Mouse (Mus musculus) CH12.LX (cell line): ENCODE measurements around the gene Wdr3. TPM values are rescaled to one million over a fixed set of nuclear protein-coding genes. Genes with fewer than 3 reads are reported as not detected.

Experiments used
- DNase-seq: peaks from one replicate; pipeline ENCODE4 v3.0.0-alpha.2; 2013; ENCODE audit errors: extremely low read depth
- H3K27ac ChIP-seq: 2 replicates; pipeline ENCODE4 v1.5.1; 2012; ENCODE audit warnings: low read depth, mild to moderate bottlenecking, control low read depth, moderate library complexity; ENCODE audit not compliant: insufficient read depth
- H3K27me3 ChIP-seq: replicated peaks from 2 replicates; pipeline ENCODE3; 2012; ENCODE audit warnings: inconsistent platforms
- H3K36me3 ChIP-seq, 2 experiments: replicated peaks in 1 of 2; 2 replicates each; pipeline versions ENCODE3 to v1.6.1; 2012; ENCODE audit warnings: inconsistent platforms in 1 of 2, low read length in 1 of 2, mild to moderate bottlenecking in 1 of 2, mixed read lengths in 1 of 2, moderate library complexity in 1 of 2; ENCODE audit not compliant: control insufficient read depth in 1 of 2, insufficient read depth in 1 of 2
- H3K4me1 ChIP-seq, 2 experiments: 2 replicates each; pipeline ENCODE4 v1.6.1; 2012; ENCODE audit warnings: inconsistent platforms in 1 of 2, moderate library complexity in 1 of 2; ENCODE audit not compliant: insufficient read depth in 2 of 2, control insufficient read depth in 1 of 2
- H3K4me2 ChIP-seq: 2 replicates; pipeline ENCODE4 v1.6.1; 2012; ENCODE audit warnings: low read depth, mild to moderate bottlenecking, control low read depth; ENCODE audit not compliant: poor library complexity, insufficient read depth, severe bottlenecking
- H3K4me3 ChIP-seq, 3 experiments: fragments of 150-350 bp in 1 of 3; sonication (generic) in 1 of 3; replicated peaks in 1 of 3; 2 replicates each; pipeline versions ENCODE3 to v1.5.1; 2011 to 2012; ENCODE audit warnings: low read depth in 2 of 3, low read length in 2 of 3, mild to moderate bottlenecking in 2 of 3, moderate library complexity in 2 of 3, control low read depth in 1 of 3, improper control_type of control experiment in 1 of 3, inconsistent platforms in 1 of 3, mixed read lengths in 1 of 3; ENCODE audit not compliant: poor library complexity in 1 of 3
- H3K79me2 ChIP-seq: replicated peaks from 2 replicates; pipeline ENCODE4 v1.6.1; 2012; ENCODE audit warnings: mild to moderate bottlenecking, moderate library complexity; ENCODE audit not compliant: control insufficient read depth, poor library complexity, insufficient read depth, severe bottlenecking; ENCODE audit errors: extremely low read depth
- H3K9ac ChIP-seq: 2 replicates; pipeline ENCODE4 v1.6.1; 2012; ENCODE audit warnings: low read depth, mild to moderate bottlenecking, control low read depth, moderate library complexity; ENCODE audit not compliant: insufficient read depth
- H3K9me3 ChIP-seq: replicated peaks from 2 replicates; pipeline ENCODE3; 2012; ENCODE audit warnings: low read length, inconsistent platforms, mixed read lengths
- BHLHE40 ChIP-seq: IDR thresholded peaks from 2 replicates; pipeline ENCODE4 v1.6.1; 2011; ENCODE audit warnings: mild to moderate bottlenecking, low read depth, low read length, improper control_type of control experiment
- CHD1 ChIP-seq: IDR thresholded peaks from 2 replicates; pipeline ENCODE4 v1.6.1; 2012; ENCODE audit warnings: low read depth, low read length, improper control_type of control experiment, inconsistent platforms
- CHD2 ChIP-seq: IDR thresholded peaks from 2 replicates; pipeline ENCODE4 v1.6.1; 2011; ENCODE audit warnings: low read length, improper control_type of control experiment
- CTCF ChIP-seq, 2 experiments: IDR thresholded peaks in 1 of 2; conservative IDR thresholded peaks in 1 of 2; 2 replicates each; pipeline ENCODE4 v1.5.1; 2011 to 2012; ENCODE audit warnings: low read depth in 2 of 2, low read length in 2 of 2, improper control_type of control experiment in 1 of 2, inconsistent platforms in 1 of 2, mild to moderate bottlenecking in 1 of 2, moderate library complexity in 1 of 2
- ELF1 ChIP-seq: IDR thresholded peaks from 2 replicates; pipeline ENCODE4 v1.6.1; 2014; ENCODE audit warnings: low read depth, mild to moderate bottlenecking, inconsistent platforms, low read length, improper control_type of control experiment
- ETS1 ChIP-seq: conservative IDR thresholded peaks from 2 replicates; pipeline ENCODE4 v1.6.1; 2012; ENCODE audit warnings: low read depth, mild to moderate bottlenecking, inconsistent platforms, low read length, improper control_type of control experiment, moderate library complexity
- IRF4 ChIP-seq: IDR thresholded peaks from 2 replicates; pipeline ENCODE4 v1.6.1; 2014; ENCODE audit warnings: low read depth, mild to moderate bottlenecking, inconsistent platforms, low read length, improper control_type of control experiment
- MAZ ChIP-seq: IDR thresholded peaks from 2 replicates; pipeline ENCODE4 v1.6.1; 2012; ENCODE audit warnings: low read depth, mild to moderate bottlenecking, inconsistent platforms, low read length, improper control_type of control experiment, moderate library complexity
- MEF2A ChIP-seq: IDR thresholded peaks from 2 replicates; pipeline ENCODE4 v1.6.1; 2014; ENCODE audit warnings: low read depth, mild to moderate bottlenecking, inconsistent platforms, low read length, improper control_type of control experiment, borderline replicate concordance
- MXI1 ChIP-seq: IDR thresholded peaks from 2 replicates; pipeline ENCODE4 v1.6.1; 2011; ENCODE audit warnings: mild to moderate bottlenecking, low read depth, low read length, improper control_type of control experiment
- MYC ChIP-seq: IDR thresholded peaks from 2 replicates; pipeline ENCODE4 v1.6.1; 2011; ENCODE audit warnings: low read depth, mild to moderate bottlenecking, improper control_type of control experiment, low read length
- NELFE ChIP-seq: IDR thresholded peaks from 2 replicates; pipeline ENCODE4 v1.6.1; 2011; ENCODE audit warnings: low read depth, low read length, improper control_type of control experiment
- RAD21 ChIP-seq: IDR thresholded peaks from 2 replicates; pipeline ENCODE4 v1.6.1; 2011; ENCODE audit warnings: low read depth, mild to moderate bottlenecking, low read length, improper control_type of control experiment, moderate library complexity
- RCOR1 ChIP-seq: conservative IDR thresholded peaks from 2 replicates; pipeline ENCODE4 v1.6.1; 2012; ENCODE audit warnings: low read depth, mild to moderate bottlenecking, inconsistent platforms, low read length, improper control_type of control experiment
- SMC3 ChIP-seq: IDR thresholded peaks from 2 replicates; pipeline ENCODE4 v1.6.1; 2011; ENCODE audit warnings: low read depth, low read length, improper control_type of control experiment
- TBP ChIP-seq: conservative IDR thresholded peaks from 2 replicates; pipeline ENCODE4 v1.6.1; 2011; ENCODE audit warnings: low read depth, low read length, improper control_type of control experiment
- USF1 ChIP-seq: IDR thresholded peaks from 2 replicates; pipeline ENCODE4 v1.6.1; 2014; ENCODE audit warnings: low read depth, mild to moderate bottlenecking, inconsistent platforms, low read length, improper control_type of control experiment
- USF2 ChIP-seq: conservative IDR thresholded peaks from 2 replicates; pipeline ENCODE4 v1.6.1; 2011; ENCODE audit warnings: low read depth, low read length, improper control_type of control experiment
- ZC3H11A ChIP-seq: IDR thresholded peaks from 2 replicates; pipeline ENCODE4 v1.6.1; 2012; ENCODE audit warnings: low read depth, mild to moderate bottlenecking, inconsistent platforms, low read length, improper control_type of control experiment
- ZKSCAN1 ChIP-seq: IDR thresholded peaks from 2 replicates; pipeline ENCODE4 v1.6.1; 2012; ENCODE audit warnings: low read depth, inconsistent platforms, low read length, improper control_type of control experiment, borderline replicate concordance
- ZMIZ1 ChIP-seq: IDR thresholded peaks from 2 replicates; pipeline ENCODE4 v1.6.1; 2012; ENCODE audit warnings: low read depth, mild to moderate bottlenecking, inconsistent platforms, low read length, improper control_type of control experiment
- dilution Hi-C: fragments of 300-500 bp; cut with MboI; formaldehyde crosslinking; loops from 2 replicates; pipeline ENCODE4 v1.14.3; 2020; ENCODE audit warnings: low sequenced_read_pairs; ENCODE audit not compliant: extremely low pct_unique_long_range_greater_than_20kb, extremely low pct_ligation_motif_present
- in situ Hi-C: fragments of 300-500 bp; cut with MboI; formaldehyde crosslinking; loops from 3 replicates; pipeline ENCODE4 v1.14.3; 2019; ENCODE audit warnings: low sequenced_read_pairs, low pct_ligation_motif_present, low pct_unique_long_range_greater_than_20kb, mixed read lengths
- polyA plus RNA-seq: library from polyadenylated mRNA; unstranded; fragments of >175 nt; gene quantifications from 2 replicates; pipeline ENCODE4 v1.2.1, GENCODE M21; 2012; ENCODE audit warnings: low read depth; ENCODE audit not compliant: insufficient read length
- total RNA-seq, 2 experiments: library from RNA; depleted of rRNA; stranded (reverse); fragments of 300-350 nt in 1 of 2; fragments of >200 nt in 1 of 2; gene quantifications; 2 replicates each; pipeline ENCODE4 v1.2.3; 2012 to 2014

Wdr3 gene
- total and polyA plus RNA-seq, 3 experiments, result 55.2 to 71.4 (median 67.3) TPM

GRCm38 (mm10) chr3:100189861-100190260 lies 27.7 kb upstream of the Wdr3 start:
- Histone ChIP-seq H3K79me2 (no peaks in the 10 kb centered on the region), H3K9me3 (no peaks in the 10 kb centered on the region), H3K9ac (no peak overlapping the region), H3K4me3 (no peak overlapping the region), H3K27ac (no peak overlapping the region), H3K4me2 (no peak overlapping the region), H3K27me3 (no peaks in the 10 kb centered on the region), H3K36me3 (peaks cover 41 to 66% of the 10 kb centered on the region in 2 experiments), H3K4me1 (no peaks in the 10 kb centered on the region)
- in situ Hi-C loops (loop anchor here (10.0 kb wide), 2 partner anchors 365 to 735 kb away; partner anchors contain the start of gene Trim45), dilution Hi-C loops (no loop called here)
- no peak for DNase-seq
- TF ChIP-seq USF1 (no peak), ZKSCAN1 (no peak), TBP (no peak), CHD2 (no peak), CHD1 (no peak), ETS1 (no peak), ELF1 (no peak), MXI1 (no peak), MEF2A (no peak), NELFE (no peak), SMC3 (no peak), USF2 (no peak), CTCF (conservative IDR thresholded peaks at IDR 0.05 in 1 of 2, IDR thresholded peaks at IDR 0.05 in 1 of 2; ENCODE audit: low read depth in 2 of 2, low read length in 2 of 2) (no peak), IRF4 (no peak), ZMIZ1 (no peak), BHLHE40 (no peak), MAZ (no peak)

GRCm38 (mm10) chr3:100189444-100189843 lies 27.2 kb upstream of the Wdr3 start:
- in situ Hi-C loops, result loop anchor here (10.0 kb wide), 1 partner anchor 735 kb away; the partner anchor contains the start of gene Trim45
- no peaks in the 10 kb centered on the region for H3K79me2 ChIP-seq
- TF ChIP-seq TBP (no peak), RCOR1 (no peak), RAD21 (peak; percentile 88), ZC3H11A (peak; percentile 54), USF1 (peak; percentile 35), ELF1 (no peak), MAZ (no peak), CTCF (conservative IDR thresholded peaks at IDR 0.05 in 1 of 2, IDR thresholded peaks at IDR 0.05 in 1 of 2; ENCODE audit: low read depth in 2 of 2, low read length in 2 of 2) (peak; percentile 51 to 83; a peak in 3 of 4 replicates), MYC (no peak), SMC3 (peak; percentile 66)
- TF ChIP-seq, all 38 proteins: peak for 5
- H3K27ac ChIP-seq, result no peak overlapping the region
- H3K4me3 ChIP-seq, result no peak overlapping the region
- H3K27me3 ChIP-seq, result no peaks in the 10 kb centered on the region
- H3K4me1 ChIP-seq, result no peaks in the 10 kb centered on the region
- dilution Hi-C loops, result no loop called here
- no peaks in the 10 kb centered on the region for H3K9me3 ChIP-seq
- peak; percentile 68 for DNase-seq
- H3K9ac ChIP-seq, result no peak overlapping the region
- H3K36me3 ChIP-seq, result peaks cover 43 to 69% of the 10 kb centered on the region in 2 experiments
- H3K4me2 ChIP-seq, result no peak overlapping the region
